Mouse (Mus musculus): ENCODE measurements around the gene Fam83e.

The Fam83e gene

GRCm38 (mm10) chr7:45742338-45742737 is 21.3 kb downstream of the Fam83e start:
- peak; percentile 28 for DNase-seq

GRCm38 (mm10) chr7:45744387-45744786 is 23.4 kb downstream of the Fam83e start:
- DNase-seq: peak; percentile 82

- DNase-seq: no peak
Measured at GRCm38 (mm10) chr7:45746518-45746917, 25.5 kb downstream of the Fam83e start.

GRCm38 (mm10) chr7:45747450-45747849 is 26.4 kb downstream of the Fam83e start:
- no peak for DNase-seq

- DNase-seq: no peak
Measured at GRCm38 (mm10) chr7:45748110-45748509, 27.1 kb downstream of the Fam83e start.

- no peak for DNase-seq
Measured at GRCm38 (mm10) chr7:45749401-45749800, 28.4 kb downstream of the Fam83e start.

- DNase-seq: no peak
Measured at GRCm38 (mm10) chr7:45750162-45750561, 29.1 kb downstream of the Fam83e start.

GRCm38 (mm10) chr7:45755703-45756102 is 34.7 kb downstream of the Fam83e start:
- no peak for DNase-seq

- DNase-seq: no peak
Measured at GRCm38 (mm10) chr7:45759400-45759799, 38.4 kb downstream of the Fam83e start.

- no peak for DNase-seq
Measured at GRCm38 (mm10) chr7:45760151-45760550, 39.1 kb downstream of the Fam83e start.

- no peak for DNase-seq
Measured at GRCm38 (mm10) chr7:45765995-45766394, 45.0 kb downstream of the Fam83e start.

GRCm38 (mm10) chr7:45766764-45767163 is 45.8 kb downstream of the Fam83e start:
- no peak for DNase-seq

GRCm38 (mm10) chr7:45767500-45767899 is 46.5 kb downstream of the Fam83e start:
- no peak for DNase-seq

GRCm38 (mm10) chr7:45770427-45771082 is 49.5 kb downstream of the Fam83e start:
- DNase-seq: no peak

GRCm38 (mm10) chr7:45771101-45771500 is 50.1 kb downstream of the Fam83e start:
- no peak for DNase-seq

GRCm38 (mm10) chr7:45775237-45775636 is 54.2 kb downstream of the Fam83e start:
- no peak for DNase-seq

All from cerebellum, adult 9-10 months (tissue).